Mouse (Mus musculus): ENCODE results near the gene Gnb5.

DNA sequence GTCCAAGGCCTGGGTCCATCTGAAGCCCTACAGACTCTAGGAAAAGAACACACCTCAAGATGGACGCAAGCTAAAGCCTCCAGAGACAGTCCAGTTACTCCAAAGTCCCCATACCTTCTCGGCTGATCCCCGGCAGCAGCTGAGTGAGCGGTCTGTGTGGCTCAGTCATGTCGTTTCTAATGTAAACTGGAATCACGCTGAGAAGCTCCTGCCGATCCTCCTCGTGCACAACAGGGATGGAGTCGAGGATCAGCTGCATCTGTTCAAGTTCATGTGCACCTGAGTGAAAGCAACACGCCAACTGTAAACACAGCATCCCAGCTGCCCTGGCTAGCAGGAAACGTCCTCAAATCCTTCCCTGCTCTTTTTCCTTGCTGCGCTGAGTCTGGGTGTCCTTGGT, 87.2 kb downstream of the Gnb5 start:
- no peak for TF ChIP-seq POLR2A (IDR thresholded peaks at IDR 0.05; ENCODE audit: control insufficient read depth, low read depth, low read length)
- no peak for TF ChIP-seq CTCF (IDR thresholded peaks at IDR 0.05; ENCODE audit: control insufficient read depth, insufficient read depth, insufficient replicate concordance, low read depth, low read length)
